Mouse (Mus musculus): Measurements from ENCODE around the gene Sipa1. TPM values are rescaled to one million over a fixed set of nuclear protein-coding genes. Genes with fewer than 3 reads are reported as not detected.

Sipa1 gene
- total and polyA plus RNA-seq, 3 experiments = 6.2 to 15.5 TPM; not detected in 1

DNA sequence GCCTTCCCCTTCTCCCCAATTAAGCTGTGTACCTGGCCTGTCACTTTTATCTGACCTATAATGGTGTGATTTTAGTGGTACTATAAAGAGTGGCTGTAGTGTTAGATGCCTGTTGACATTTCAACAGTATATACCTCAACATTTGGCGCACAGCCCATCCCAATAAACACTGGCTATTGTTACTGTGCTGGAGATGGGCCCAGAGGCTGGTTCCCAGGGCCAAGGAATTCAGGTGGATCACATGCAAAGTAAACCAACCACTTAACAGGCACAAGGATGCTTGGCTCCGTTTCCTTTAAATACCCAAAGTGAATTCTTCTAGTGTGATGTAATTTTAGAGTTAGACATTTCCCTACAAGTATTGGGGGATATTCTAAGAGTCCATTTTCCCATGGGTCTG is 48.6 kb downstream of the Sipa1 start:
- DNase-seq (ENCODE audit: low read depth, low spot score) = no peak
- Histone ChIP-seq H3K79me2 (ENCODE audit: control insufficient read depth, insufficient read depth, low read length, poor library complexity) (peaks cover under 1% of the 10 kb centered on the region; the same call in 1 of the 2 replicates), H3K4me3 (ENCODE audit: control insufficient read depth in 1 of 2, insufficient read depth in 1 of 2, low read depth in 2 of 2, low read length in 2 of 2) (no peak overlapping the region), H3K27me3 (ENCODE audit: control insufficient read depth in 1 of 2, insufficient read depth in 2 of 2, low read length in 2 of 2) (no peaks in the 10 kb centered on the region), H3K9me3 (replicated peaks; ENCODE audit: insufficient read depth, low read length) (no peaks in the 10 kb centered on the region), H3K36me3 (ENCODE audit: control insufficient read depth in 1 of 2, insufficient read depth in 2 of 2, low read length in 2 of 2) (peaks cover 0 to 35% of the 10 kb centered on the region in 2 experiments; a peak in 2 of 4 replicates), H3K27ac (ENCODE audit: control insufficient read depth, low read depth, low read length) (no peak overlapping the region), H3K9ac (ENCODE audit: control insufficient read depth, low read depth, low read length, poor library complexity, severe bottlenecking) (no peak overlapping the region), H3K4me1 (ENCODE audit: control insufficient read depth in 1 of 2, insufficient read depth in 2 of 2, low read length in 2 of 2) (peaks cover 12 to 38% of the 10 kb centered on the region in 2 experiments)
- TF ChIP-seq MYC (IDR thresholded peaks at IDR 0.05; ENCODE audit: low read depth, low read length) = no peak
- TF ChIP-seq CHD2 (IDR thresholded peaks at IDR 0.05; ENCODE audit: low read length) = no peak
- no peak for TF ChIP-seq SMC3 (IDR thresholded peaks at IDR 0.05; ENCODE audit: low read depth, low read length)

DNA sequence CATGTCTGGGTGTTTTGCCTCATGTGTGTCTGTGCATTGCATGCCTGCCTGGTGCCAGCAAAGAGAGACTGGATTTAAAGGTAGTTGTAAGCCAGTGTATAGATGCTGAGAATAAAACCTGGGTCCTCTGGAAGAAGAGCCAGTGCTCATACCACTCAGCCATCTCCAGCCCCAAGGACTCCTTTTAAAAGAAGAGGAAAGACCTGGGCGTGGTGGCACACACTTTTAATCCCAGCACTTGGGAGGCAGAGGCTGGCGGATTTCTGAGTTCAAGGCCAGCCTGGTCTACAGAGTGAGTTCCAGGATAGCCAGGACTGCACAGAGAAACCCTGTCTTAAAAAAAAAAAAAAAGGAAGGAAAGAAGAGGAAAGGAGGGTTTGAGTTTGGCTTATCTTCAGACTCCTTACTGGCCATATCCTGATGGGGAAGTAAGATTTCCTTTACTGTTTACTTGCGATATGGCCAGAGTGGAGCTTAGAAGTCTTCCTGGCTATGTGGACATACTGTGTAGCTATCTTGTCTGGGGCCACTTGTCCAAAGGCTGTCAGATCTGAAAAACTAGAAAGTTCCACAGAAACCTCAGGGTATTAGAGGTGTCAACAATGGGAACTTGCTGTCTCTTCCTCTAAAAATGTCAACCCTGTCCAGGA is 50.6 kb downstream of the Sipa1 start:
- H3K9me3 ChIP-seq (replicated peaks; ENCODE audit: insufficient read depth, low read length) = no peaks in the 10 kb centered on the region
- peaks cover 11 to 33% of the 10 kb centered on the region in 2 experiments for H3K4me1 ChIP-seq (ENCODE audit: control insufficient read depth in 1 of 2, insufficient read depth in 2 of 2, low read length in 2 of 2)
- no peak overlapping the region for H3K4me3 ChIP-seq (ENCODE audit: control insufficient read depth in 1 of 2, insufficient read depth in 1 of 2, low read depth in 2 of 2, low read length in 2 of 2)
- H3K9ac ChIP-seq (ENCODE audit: control insufficient read depth, low read depth, low read length, poor library complexity, severe bottlenecking) = no peak overlapping the region
- H3K79me2 ChIP-seq (ENCODE audit: control insufficient read depth, insufficient read depth, low read length, poor library complexity) = peaks cover 7% of the 10 kb centered on the region
- H3K27ac ChIP-seq (ENCODE audit: control insufficient read depth, low read depth, low read length) = peak overlapping the region; percentile 78
- DNase-seq (ENCODE audit: low read depth, low spot score) = peak; percentile 78
- TF ChIP-seq MYC (IDR thresholded peaks at IDR 0.05; ENCODE audit: low read depth, low read length) = no peak
- peak; percentile 36; the same call in 1 of the 2 replicates for TF ChIP-seq ZKSCAN1 (IDR thresholded peaks at IDR 0.05; ENCODE audit: low read depth, low read length)
- 0 out of 2 replicates have a peak, but pooled peaks have one; percentile 6 for TF ChIP-seq BHLHE40 (IDR thresholded peaks at IDR 0.05; ENCODE audit: borderline replicate concordance, low read depth, low read length)
- TF ChIP-seq TBP (IDR thresholded peaks at IDR 0.05; ENCODE audit: low read depth, low read length) = peak; percentile 95
- TF ChIP-seq NRF1 (IDR thresholded peaks at IDR 0.05; ENCODE audit: insufficient read depth, low read depth, low read length, poor library complexity, severe bottlenecking) = no peak
- peak; percentile 56; the same call in 1 of the 2 replicates for TF ChIP-seq MAFK (IDR thresholded peaks at IDR 0.05; ENCODE audit: borderline replicate concordance, low read depth, low read length)
- peak; percentile 98 for TF ChIP-seq GATA1 (IDR thresholded peaks at IDR 0.05; ENCODE audit: low read depth, low read length)
- no peak for TF ChIP-seq JUND (IDR thresholded peaks at IDR 0.05; ENCODE audit: low read depth, low read length)
- peak; percentile 96 for TF ChIP-seq ZNF384 (IDR thresholded peaks at IDR 0.05; ENCODE audit: low read depth, low read length)
- TF ChIP-seq SMC3 (IDR thresholded peaks at IDR 0.05; ENCODE audit: low read depth, low read length) = no peak
- TF ChIP-seq TAL1 (IDR thresholded peaks at IDR 0.05; ENCODE audit: low read length) = peak; percentile 89
- 0 out of 2 replicates have a peak, but pooled peaks have one; percentile 0 for TF ChIP-seq ELF1 (IDR thresholded peaks at IDR 0.05; ENCODE audit: low read depth, low read length)
- TF ChIP-seq TCF12 (IDR thresholded peaks at IDR 0.05; ENCODE audit: low read depth, low read length) = peak; percentile 95
- TF ChIP-seq CHD2 (IDR thresholded peaks at IDR 0.05; ENCODE audit: low read length) = no peak
- peak; percentile 81 for TF ChIP-seq ETS1 (IDR thresholded peaks at IDR 0.05; ENCODE audit: low read depth, low read length)
- TF ChIP-seq HCFC1 (IDR thresholded peaks at IDR 0.05; ENCODE audit: low read depth, low read length) = peak; percentile 31; the same call in 1 of the 2 replicates
- peak; percentile 70; the same call in 1 of the 2 replicates for TF ChIP-seq SIN3A (IDR thresholded peaks at IDR 0.05; ENCODE audit: low read length)
- TF ChIP-seq RCOR1 (IDR thresholded peaks at IDR 0.05; ENCODE audit: low read depth, low read length) = peak; percentile 91
- TF ChIP-seq EP300 (IDR thresholded peaks at IDR 0.05; ENCODE audit: low read depth in 1 of 2, low read length in 2 of 2) = peak; percentile 95
- TF ChIP-seq USF1 (IDR thresholded peaks at IDR 0.05; ENCODE audit: low read depth, low read length) = no peak
- peaks cover 0 to 37% of the 10 kb centered on the region in 2 experiments; a peak in 2 of 4 replicates for H3K36me3 ChIP-seq (ENCODE audit: control insufficient read depth in 1 of 2, insufficient read depth in 2 of 2, low read length in 2 of 2)
- H3K27me3 ChIP-seq (ENCODE audit: control insufficient read depth in 1 of 2, insufficient read depth in 2 of 2, low read length in 2 of 2) = no peaks in the 10 kb centered on the region

Measured in MEL (cell line).